Mouse (Mus musculus): ENCODE data around the gene Defb28.
A peak's percentile ranks its signal among the peaks of the same experiment; 100 is the strongest.

The Defb28 gene

GRCm38 (mm10) chr2:152517981-152518380, at the start of gene Defb28:
Gene Defb28, plus strand, starts transcription at chr2:152518255.
- DNase-seq (ENCODE audit: low spot score in 2 of 2), result no peak

DNA sequence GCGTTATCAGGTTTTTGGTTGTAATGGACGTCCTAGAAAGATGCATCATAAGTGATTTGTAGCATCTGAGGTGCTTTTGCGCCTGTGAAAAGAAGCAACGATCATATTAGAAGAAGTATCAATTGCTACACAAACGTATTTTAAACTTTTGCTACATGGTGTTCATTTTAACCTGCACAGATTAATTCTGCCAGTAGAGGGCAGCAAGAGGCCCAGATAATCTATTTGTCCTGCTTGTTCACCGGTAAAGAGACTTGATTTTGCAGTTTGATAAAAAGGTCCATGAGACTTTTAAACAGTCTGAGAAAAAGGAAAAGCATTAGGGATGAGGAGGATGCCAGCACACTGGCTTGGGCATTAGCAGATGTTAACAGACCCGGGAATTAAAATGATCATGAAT, 47.1 kb upstream of the Defb28 start:
- peak in 1 of 2 experiments; percentile 70 for DNase-seq (ENCODE audit: low spot score in 2 of 2)

GRCm38 (mm10) chr2:152472434-152472833, 45.6 kb upstream of the Defb28 start:
- DNase-seq (ENCODE audit: low spot score in 2 of 2), result no peak

GRCm38 (mm10) chr2:152476763-152477162, 41.3 kb upstream of the Defb28 start, which contains the start of gene Defb20:
Gene Defb20, plus strand, starts transcription at chr2:152477063.
- DNase-seq (ENCODE audit: low spot score in 2 of 2), result no peak

DNA sequence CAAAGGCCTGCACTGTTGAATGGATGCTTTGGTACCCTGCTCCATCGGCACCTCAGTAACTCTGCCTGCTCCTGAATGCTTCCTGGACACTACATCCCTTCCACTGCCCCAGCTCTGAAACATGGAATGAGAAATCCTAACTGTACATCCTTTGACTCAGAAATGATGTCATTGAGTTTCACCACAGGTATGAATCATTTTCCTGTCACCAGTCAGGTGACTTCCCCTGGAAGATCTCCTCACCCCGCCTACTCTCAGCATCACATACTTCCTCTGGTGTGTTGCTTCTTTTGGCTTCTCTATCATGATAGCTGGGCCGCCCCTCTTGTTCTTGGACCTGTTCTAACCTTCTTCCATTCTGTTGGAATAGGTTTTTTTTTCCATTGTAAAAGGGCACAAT, 37.2 kb upstream of the Defb28 start:
- DNase-seq (ENCODE audit: low spot score in 2 of 2), result no peak

DNA sequence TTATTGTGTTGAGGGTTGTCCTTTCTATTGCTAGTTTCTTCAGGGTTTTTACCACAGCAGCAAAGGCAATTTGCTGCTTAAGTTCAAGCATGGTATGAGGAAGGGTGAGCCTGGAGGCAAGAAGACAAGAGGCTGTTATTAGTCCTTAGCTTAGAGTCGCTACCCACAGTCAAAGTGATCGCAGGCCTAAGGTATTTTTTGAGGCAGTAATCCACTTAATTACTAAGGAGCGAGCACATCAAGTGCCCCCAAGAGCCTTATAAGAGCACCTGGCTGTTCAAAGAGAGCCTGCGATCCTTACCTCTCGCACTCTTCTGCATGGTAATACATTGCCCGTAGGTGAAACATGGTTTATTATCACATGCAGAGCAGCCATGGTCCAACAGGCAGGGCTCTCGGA, 36.3 kb upstream of the Defb28 start:
- DNase-seq (ENCODE audit: low spot score in 2 of 2), result no peak

GRCm38 (mm10) chr2:152487024-152487423, 31.0 kb upstream of the Defb28 start:
- no peak for DNase-seq (ENCODE audit: low spot score in 2 of 2)

GRCm38 (mm10) chr2:152490038-152490437, 28.0 kb upstream of the Defb28 start, which contains the start of gene Defb22:
Gene Defb22, minus strand, starts transcription at chr2:152490138.
- DNase-seq (ENCODE audit: low spot score in 2 of 2), result no peak

DNA sequence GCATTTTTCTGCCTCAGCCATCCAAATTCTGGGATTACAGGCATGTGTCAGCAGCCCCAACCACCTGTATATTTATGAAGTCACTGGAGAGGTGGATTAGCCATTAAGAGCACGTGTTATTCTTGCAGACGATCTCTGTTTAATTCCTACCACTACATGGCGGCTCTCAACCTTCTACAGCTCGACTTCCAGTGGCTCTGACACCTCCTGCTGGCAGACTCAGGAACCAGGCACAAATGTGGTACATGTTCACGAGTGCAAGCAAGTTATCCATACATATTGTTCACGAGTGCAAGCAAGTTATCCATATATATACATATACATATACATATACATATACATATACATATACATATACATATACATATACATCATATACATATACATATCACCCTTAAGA, 24.9 kb upstream of the Defb28 start:
- DNase-seq (ENCODE audit: low spot score in 2 of 2), result no peak

GRCm38 (mm10) chr2:152498020-152498419, 20.0 kb upstream of the Defb28 start:
- DNase-seq (ENCODE audit: low spot score in 2 of 2), result no peak

- DNase-seq (ENCODE audit: low spot score in 2 of 2), result no peak
Observed at GRCm38 (mm10) chr2:152500204-152500862, 17.7 kb upstream of the Defb28 start.

DNA sequence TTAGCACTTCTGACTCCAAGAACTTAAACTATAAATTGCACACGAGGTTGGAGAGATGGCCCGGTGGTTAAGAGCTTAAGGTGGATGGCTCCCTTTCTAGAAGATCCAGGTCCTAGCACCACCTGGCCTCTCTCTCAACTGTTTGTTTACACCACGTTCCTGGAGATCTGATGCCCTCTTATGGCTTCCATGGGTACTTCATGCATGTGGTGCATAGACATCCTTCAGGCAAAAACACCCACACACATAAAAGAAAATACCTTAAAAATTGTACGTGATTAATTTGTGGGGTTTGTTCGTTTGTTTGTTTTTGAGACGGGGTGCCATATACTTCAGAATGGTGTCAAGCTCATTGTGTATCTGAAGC, 17.2 kb upstream of the Defb28 start:
- DNase-seq (ENCODE audit: low spot score in 2 of 2), result no peak

DNA sequence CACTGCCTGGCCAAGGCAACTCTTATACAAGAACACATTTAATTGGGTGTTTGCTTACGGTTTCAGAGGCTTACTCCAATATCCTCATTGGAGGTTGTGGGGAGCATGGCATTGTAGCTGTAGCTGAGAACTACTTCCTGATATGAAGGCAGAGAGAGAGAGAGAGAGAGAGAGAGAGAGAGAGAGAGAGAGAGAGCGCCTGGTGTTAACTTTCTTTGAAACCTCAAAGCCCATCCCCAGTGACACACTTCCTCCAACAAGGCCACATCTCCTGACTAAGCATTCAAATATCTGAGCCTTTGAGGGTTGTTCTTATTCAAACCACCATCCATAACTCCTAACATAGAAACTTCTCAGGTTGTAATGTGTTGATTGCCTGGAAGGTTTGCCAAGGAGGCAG, 14.1 kb upstream of the Defb28 start:
- no peak for DNase-seq (ENCODE audit: low spot score in 2 of 2)

GRCm38 (mm10) chr2:152511592-152511991, 6.5 kb upstream of the Defb28 start, which contains the start of gene Defb26:
Gene Defb26, minus strand, starts transcription at chr2:152511692.
- DNase-seq (ENCODE audit: low spot score in 2 of 2), result no peak

GRCm38 (mm10) chr2:152516084-152516483, 2.0 kb upstream of the Defb28 start:
- no peak for DNase-seq (ENCODE audit: low spot score in 2 of 2)

GRCm38 (mm10) chr2:152539944-152540710, 22.1 kb downstream of the Defb28 start, which contains the start of gene Defb29:
Gene Defb29, minus strand, starts transcription at chr2:152540098.
- no peak for DNase-seq (ENCODE audit: low spot score in 2 of 2)

DNA sequence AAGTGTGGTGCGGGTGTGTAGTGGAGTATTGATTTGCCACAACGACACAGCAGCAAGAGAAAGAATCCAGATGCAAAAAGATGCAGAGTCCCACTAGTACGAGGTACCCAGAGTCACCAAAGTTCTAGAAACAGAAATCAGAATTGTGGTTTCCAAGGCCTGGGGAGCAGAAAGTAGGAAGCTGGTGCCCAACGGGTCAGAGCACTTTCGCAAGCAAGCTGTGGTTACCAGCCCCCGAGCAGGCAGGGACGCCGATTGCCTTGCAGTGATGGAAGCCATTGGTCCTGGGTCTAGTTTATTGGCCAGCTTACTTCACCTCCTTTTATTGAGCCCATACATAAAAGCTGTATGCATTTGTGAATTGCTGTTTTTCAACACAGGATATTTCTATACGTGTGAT, 23.9 kb downstream of the Defb28 start:
- DNase-seq (ENCODE audit: low spot score in 2 of 2), result no peak

DNA sequence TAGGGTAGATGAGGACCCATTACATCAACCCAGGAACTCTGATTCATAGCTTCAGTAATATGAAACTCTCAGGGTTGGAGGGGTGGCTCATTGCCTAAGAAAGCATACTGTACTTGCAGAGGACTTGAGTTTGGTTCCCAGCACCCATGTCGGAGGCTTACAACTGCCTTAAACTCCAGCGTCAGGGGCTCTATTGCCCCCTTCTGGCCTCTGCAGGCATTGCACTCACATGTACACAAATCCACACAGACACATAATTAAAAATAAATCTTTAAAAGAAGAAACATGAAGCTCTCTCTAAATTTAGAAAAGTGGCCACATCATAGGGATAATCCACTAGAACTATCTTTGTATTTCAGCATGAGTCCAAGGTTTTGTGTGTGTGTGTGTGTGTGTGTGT, 24.8 kb downstream of the Defb28 start:
- DNase-seq (ENCODE audit: low spot score in 2 of 2), result no peak

GRCm38 (mm10) chr2:152543478-152543877, 25.4 kb downstream of the Defb28 start:
- DNase-seq (ENCODE audit: low spot score in 2 of 2), result no peak

GRCm38 (mm10) chr2:152544691-152545090, 26.6 kb downstream of the Defb28 start:
- peak; percentile 15 to 48 for DNase-seq (ENCODE audit: low spot score in 2 of 2)

- DNase-seq (ENCODE audit: low spot score in 2 of 2), result no peak
Observed at GRCm38 (mm10) chr2:152548124-152548523, 30.1 kb downstream of the Defb28 start.

DNA sequence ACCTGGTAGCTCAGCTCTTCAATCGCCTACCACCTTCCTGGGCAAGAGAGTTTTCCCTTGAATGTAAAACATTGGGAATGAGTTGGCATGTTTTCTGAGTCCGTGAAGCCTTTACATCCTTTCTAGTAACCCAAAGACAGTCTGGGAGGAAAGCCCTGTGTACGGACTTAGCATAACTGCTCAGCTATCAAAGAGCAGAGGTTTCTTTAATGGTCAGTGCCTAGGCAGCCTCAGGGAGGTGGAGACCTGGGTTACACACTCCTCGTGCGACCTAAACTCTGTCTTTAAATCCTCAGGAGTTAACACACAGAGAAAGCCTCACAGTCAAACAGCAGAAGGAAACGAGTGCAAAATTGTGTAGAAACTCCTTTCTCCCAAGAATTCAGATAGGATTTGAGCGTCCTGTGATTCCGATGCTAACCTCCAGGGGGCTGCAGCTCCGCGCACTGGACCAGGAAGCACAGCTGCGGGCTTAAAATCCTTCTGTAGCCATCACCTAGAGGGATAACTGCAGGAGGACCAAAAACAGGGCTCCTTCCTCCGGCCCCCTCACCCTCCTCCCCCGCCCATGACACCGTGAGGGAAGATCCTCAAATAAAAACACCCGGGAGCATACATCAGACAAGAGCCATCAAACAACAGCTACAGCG, 35.8 kb downstream of the Defb28 start:
- DNase-seq (ENCODE audit: low spot score in 2 of 2), result peak in 1 of 2 experiments; percentile 68

DNA sequence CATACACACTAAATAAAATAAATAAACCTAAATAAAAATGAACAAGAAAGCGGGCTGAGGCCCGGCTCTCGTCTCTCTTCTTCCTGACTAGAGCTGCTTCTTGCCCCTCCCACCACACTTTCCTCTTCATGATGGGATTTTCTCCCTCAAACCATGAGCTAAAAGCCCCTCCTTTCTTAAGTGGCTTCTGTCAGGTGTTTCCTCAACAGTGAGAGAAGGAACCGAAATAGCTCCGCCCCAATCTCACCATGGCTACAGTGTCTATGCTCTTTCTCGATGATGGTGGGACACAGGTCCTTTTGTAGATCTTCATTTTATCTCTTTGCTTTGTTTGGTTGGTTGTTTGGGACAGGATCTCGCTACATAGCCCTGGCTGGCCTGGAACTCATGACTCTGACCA, 38.6 kb downstream of the Defb28 start:
- no peak for DNase-seq (ENCODE audit: low spot score in 2 of 2)
